Mouse (Mus musculus): Measurements from ENCODE around the gene Olfr676. TPM values are rescaled to one million over a fixed set of nuclear protein-coding genes. Genes with fewer than 3 reads are reported as not detected.

Olfr676 gene
- not detected in 2 replicates for polyA plus RNA-seq (2012; rRNA removed)

DNA sequence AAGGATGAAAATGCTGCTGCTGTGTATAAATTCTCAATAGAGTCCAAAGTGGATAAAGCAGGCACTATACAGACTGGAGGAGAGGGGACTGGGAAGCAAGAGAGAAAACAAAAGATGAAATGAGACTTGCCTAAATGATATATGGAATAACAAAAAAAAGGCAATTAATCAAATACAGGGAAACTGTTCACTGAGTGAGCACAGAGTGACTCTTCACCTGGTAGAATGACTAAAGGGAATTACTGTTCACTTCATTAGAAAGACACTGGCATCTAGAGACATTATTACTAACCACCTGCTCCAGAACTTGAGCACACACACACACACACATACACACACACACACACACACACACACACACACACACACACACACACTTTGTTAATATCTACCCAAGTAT is at the start of gene Olfr676:
TSS of gene Olfr676 (plus strand) at position 301 of the 400 bp plus-strand sequence.

DNA sequence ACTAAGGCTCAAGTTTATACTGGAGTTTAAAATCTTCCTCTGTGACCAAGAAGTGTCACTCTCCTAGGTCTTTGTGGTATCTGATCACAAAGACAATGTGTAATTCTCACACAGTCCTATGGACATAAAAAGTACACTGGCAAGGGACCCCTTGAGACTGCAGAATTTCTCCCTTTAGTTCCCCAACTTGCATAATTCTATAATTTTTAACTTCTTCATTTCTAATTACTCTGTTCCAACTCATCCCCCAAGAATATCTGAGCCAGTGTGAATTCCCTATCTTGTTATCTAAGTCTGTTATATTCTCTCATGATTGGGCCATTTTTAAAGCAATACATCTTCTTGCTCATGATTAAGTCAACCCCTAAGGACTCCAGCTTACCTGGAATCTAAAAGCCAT is 30.6 kb upstream of the Olfr676 start, which contains the start of gene Olfr672:
TSS of gene Olfr672 (minus strand) at position 101 of the 400 bp plus-strand sequence.

DNA sequence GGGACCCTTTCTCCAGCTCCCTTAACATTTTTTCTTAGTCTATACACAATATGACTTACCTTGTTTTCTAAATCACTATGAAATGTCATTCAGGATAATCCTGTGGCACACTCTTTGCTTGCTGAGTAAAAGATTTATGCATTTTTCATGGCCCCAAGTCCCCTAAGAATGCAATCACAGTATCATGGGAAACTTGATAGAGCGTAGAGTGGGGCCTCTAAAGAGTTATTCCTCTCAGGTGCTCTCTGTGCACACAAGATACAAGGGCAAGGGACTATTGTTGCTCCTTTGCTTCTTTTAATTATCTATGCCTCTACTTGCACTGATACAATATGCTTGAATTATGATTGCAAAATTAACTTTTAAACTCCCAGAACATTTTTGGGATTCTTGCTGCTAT is 4.1 kb upstream of the Olfr676 start, which contains the start of gene Olfr675:
TSS of gene Olfr675 (minus strand) at position 101 of the 400 bp plus-strand sequence.

DNA sequence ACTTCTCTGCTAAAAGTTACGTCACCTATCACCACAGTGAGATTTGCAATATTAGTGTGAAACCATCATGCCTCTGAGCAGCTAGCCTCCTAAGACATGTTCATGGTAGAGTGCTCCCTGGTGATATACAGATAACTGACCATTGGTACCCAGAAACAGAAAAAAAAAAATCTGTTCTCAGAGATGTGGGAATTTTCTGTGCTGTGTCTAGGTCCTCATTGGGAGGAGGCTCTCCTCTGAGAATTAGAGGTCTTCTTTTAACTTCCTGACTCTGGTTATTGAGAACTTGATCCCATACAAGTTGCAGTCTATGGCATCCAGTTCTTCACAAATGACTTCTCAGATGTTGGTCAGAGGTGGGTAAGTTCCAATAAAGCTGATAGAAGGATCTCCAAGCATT is 31.7 kb downstream of the Olfr676 start, which contains the start of gene Olfr678:
TSS of gene Olfr678 (plus strand) at position 301 of the 400 bp plus-strand sequence.

DNA sequence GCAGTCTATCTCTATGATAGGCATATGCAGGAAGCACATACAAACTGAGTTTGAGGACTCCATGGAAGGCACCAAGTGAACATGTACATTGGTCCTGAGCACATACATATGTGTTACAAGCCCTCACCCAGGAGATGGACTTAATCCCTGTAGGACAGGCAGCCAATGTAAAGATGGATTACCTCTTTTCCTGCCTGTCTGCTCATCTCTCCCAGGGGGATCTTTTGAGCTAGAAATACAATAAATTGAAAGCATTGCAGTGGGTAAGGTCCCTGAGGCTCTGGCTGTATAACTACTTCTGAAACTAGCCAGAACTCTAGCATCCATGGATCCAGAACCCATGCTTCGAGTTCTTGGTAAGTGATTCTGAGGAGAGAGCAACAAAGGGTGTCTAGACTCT is 48.4 kb downstream of the Olfr676 start, which contains the start of gene Olfr679:
TSS of gene Olfr679 (plus strand) at position 301 of the 400 bp plus-strand sequence.

Other genes with a start within 250 kb of the Olfr676 start
- gene Usp17lb, start 190.1 kb upstream of the Olfr676 start, polyA plus RNA-seq (2012; rRNA removed), result not detected in 2 replicates
- not detected in 2 replicates for gene Usp17la, start 175.7 kb upstream of the Olfr676 start, polyA plus RNA-seq (2012; rRNA removed)
- gene Olfr665, start 154.7 kb upstream of the Olfr676 start, polyA plus RNA-seq (2012; rRNA removed), result not detected in 2 replicates
- gene Olfr666, start 136.7 kb upstream of the Olfr676 start, polyA plus RNA-seq (2012; rRNA removed), result not detected in 2 replicates
- gene Olfr667, start 111.2 kb upstream of the Olfr676 start, polyA plus RNA-seq (2012; rRNA removed), result not detected in 2 replicates
- not detected in 2 replicates for gene Olfr668, start 104.6 kb upstream of the Olfr676 start, polyA plus RNA-seq (2012; rRNA removed)
- gene Olfr669, start 98.5 kb upstream of the Olfr676 start, polyA plus RNA-seq (2012; rRNA removed), result not detected in 2 replicates
- gene Olfr670, start 70.1 kb upstream of the Olfr676 start, polyA plus RNA-seq (2012; rRNA removed), result not detected in 2 replicates
- not detected in 2 replicates for gene Olfr671, start 53.6 kb upstream of the Olfr676 start, polyA plus RNA-seq (2012; rRNA removed)
- gene Olfr672, start 30.7 kb upstream of the Olfr676 start, polyA plus RNA-seq (2012; rRNA removed), result not detected in 2 replicates
- not detected in 2 replicates for gene Olfr675, start 4.2 kb upstream of the Olfr676 start, polyA plus RNA-seq (2012; rRNA removed)
- not detected in 2 replicates for gene Olfr677, start 18.7 kb downstream of the Olfr676 start, polyA plus RNA-seq (2012; rRNA removed)
- not detected in 2 replicates for gene Olfr678, start 31.8 kb downstream of the Olfr676 start, polyA plus RNA-seq (2012; rRNA removed)
- gene Olfr679, start 48.5 kb downstream of the Olfr676 start, polyA plus RNA-seq (2012; rRNA removed), result not detected in 2 replicates
- gene Olfr680-ps1, start 60.1 kb downstream of the Olfr676 start, polyA plus RNA-seq (2012; rRNA removed), result not detected in 2 replicates
- not detected in 2 replicates for gene Olfr681, start 84.1 kb downstream of the Olfr676 start, polyA plus RNA-seq (2012; rRNA removed)
- not detected in 2 replicates for gene Olfr683, start 114.3 kb downstream of the Olfr676 start, polyA plus RNA-seq (2012; rRNA removed)
- gene Olfr684, start 131.0 kb downstream of the Olfr676 start, polyA plus RNA-seq (2012; rRNA removed), result not detected in 2 replicates
- not detected in 2 replicates for gene Olfr685, start 153.3 kb downstream of the Olfr676 start, polyA plus RNA-seq (2012; rRNA removed)
- not detected in 2 replicates for gene Olfr686, start 174.8 kb downstream of the Olfr676 start, polyA plus RNA-seq (2012; rRNA removed)